Comparison of ENCODE assay signal across 26 mouse cellular contexts in genomic region chr6:148446113-148446512, GRCm38 (mm10). TPM values are rescaled to one million over a fixed set of nuclear protein-coding genes. Genes with fewer than 3 reads are reported as not detected.
"Had no signal": no experiment of that assay in that cellular context is flagged by ENCODE, and none has a peak within 500 bp of the region (broad histone marks: within the 10 kb centered on the region; RNA-seq: fewer than 3 reads in every experiment).

No protein-coding gene starts in this region.

- DNase-seq: cerebellum, adult 8-10 months; cerebellum, adult 9-10 months; cerebellum, adult 9-11 months; cerebellum, postnatal 10 days; cerebellum, postnatal 14 days; cerebellum, postnatal 36 days; embryo, embryonic 11 days; forebrain, postnatal 0 days; gastrocnemius, adult 2 months; gastrocnemius, postnatal 10 days; gastrocnemius, postnatal 14 days; gastrocnemius, postnatal 25 days; gastrocnemius, postnatal 36 days; heart, adult 18-20 months; heart, adult 2 months had no signal

- ATAC-seq: forebrain, embryonic 13.5 days; forebrain, embryonic 14.5 days; forebrain, embryonic 15.5 days; forebrain, embryonic 16.5 days; forebrain, postnatal 0 days had no signal

- H3K36me3 ChIP-seq: embryonic facial prominence, embryonic 10.5 days; embryonic facial prominence, embryonic 12.5 days; embryonic facial prominence, embryonic 13.5 days; embryonic facial prominence, embryonic 15.5 days; forebrain, embryonic 10.5 days; forebrain, embryonic 12.5 days; forebrain, embryonic 15.5 days had no signal

- H3K9me3 ChIP-seq: embryonic facial prominence, embryonic 12.5 days; embryonic facial prominence, embryonic 15.5 days; forebrain, embryonic 10.5 days; forebrain, embryonic 12.5 days; forebrain, embryonic 13.5 days; forebrain, embryonic 15.5 days had no signal

- H3K4me2 ChIP-seq: embryonic facial prominence, embryonic 12.5 days; embryonic facial prominence, embryonic 13.5 days; embryonic facial prominence, embryonic 15.5 days; forebrain, embryonic 12.5 days; forebrain, embryonic 13.5 days; forebrain, embryonic 15.5 days had no signal

- H3K4me3 ChIP-seq: embryonic facial prominence, embryonic 10.5 days; embryonic facial prominence, embryonic 12.5 days; embryonic facial prominence, embryonic 13.5 days; embryonic facial prominence, embryonic 15.5 days; erythroblast, embryonic 14.5 days; forebrain, embryonic 10.5 days; forebrain, embryonic 12.5 days; forebrain, embryonic 13.5 days; forebrain, embryonic 15.5 days; gastrocnemius, adult 2 months; heart, adult 2 months had no signal

- H3K27ac ChIP-seq: embryonic facial prominence, embryonic 10.5 days; embryonic facial prominence, embryonic 12.5 days; embryonic facial prominence, embryonic 13.5 days; embryonic facial prominence, embryonic 15.5 days; forebrain, embryonic 10.5 days; forebrain, embryonic 12.5 days; forebrain, embryonic 13.5 days; forebrain, embryonic 15.5 days had no signal

- H3K9ac ChIP-seq: embryonic facial prominence, embryonic 12.5 days; embryonic facial prominence, embryonic 13.5 days; embryonic facial prominence, embryonic 15.5 days; forebrain, embryonic 12.5 days; forebrain, embryonic 13.5 days; forebrain, embryonic 15.5 days; forebrain, postnatal 0 days had no signal

RNA-seq across cellular contexts. Expression of gene Tmtc1, which starts 1.9 kb away (rescaled TPM):
- polyA plus RNA-seq: erythroblast, embryonic 14.5 days had no signal
